In the genomic region with DNA sequence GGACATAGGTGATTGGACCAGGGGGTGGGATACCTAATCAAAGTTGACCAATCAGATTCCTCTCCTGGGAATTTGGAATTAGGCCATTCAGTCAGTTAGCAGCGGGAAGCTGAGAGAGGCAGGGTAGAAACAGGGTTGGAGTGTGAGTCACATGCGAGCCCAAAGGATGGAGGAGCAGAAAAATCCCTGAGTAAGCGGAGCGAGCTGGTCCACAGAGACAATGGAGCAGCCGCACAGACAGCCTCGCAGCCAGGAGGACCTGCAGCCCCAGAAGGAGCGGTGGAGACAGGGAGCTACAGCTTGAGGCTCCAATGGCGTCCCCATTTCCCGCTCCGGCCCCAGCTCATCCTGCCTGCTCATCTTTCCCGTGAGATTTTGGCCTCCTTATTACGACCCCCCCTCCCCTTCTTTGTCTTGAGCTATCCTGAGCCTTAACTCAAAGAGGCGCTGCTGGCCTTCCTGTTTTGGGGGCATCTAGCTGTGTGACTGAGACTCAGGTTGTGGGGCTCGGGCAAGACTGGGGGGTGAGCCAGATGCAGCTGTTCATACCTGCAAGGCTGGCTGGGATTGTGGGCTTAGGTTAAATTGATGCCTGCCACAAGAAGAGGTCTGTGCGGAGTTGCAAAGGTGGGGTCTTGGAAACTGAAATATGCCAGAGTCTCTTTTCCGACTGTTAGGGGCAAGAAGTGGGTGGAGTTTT, we compare ENCODE assay signal across 8 mouse cellular contexts. TPM values are rescaled to one million over a fixed set of nuclear protein-coding genes. Genes with fewer than 3 reads are reported as not detected.
DNase-seq lines count a peak whose midpoint lies in the region; ATAC-seq and TF ChIP-seq lines count a peak whose summit lies in the region.

No protein-coding gene starts in this region.

- no peak overlapping the region for H3K4me3 ChIP-seq in kidney, embryonic 16.5 days (ENCODE audit: low read length)
- H3K4me3 ChIP-seq in kidney, embryonic 14.5 days (ENCODE audit: low read length): no peak overlapping the region
- no peak overlapping the region for H3K4me3 ChIP-seq in embryonic facial prominence, embryonic 13.5 days

- TF ChIP-seq CTCF in brain, embryonic 14.5 days (IDR thresholded peaks at IDR 0.05; ENCODE audit: borderline replicate concordance, extremely low read depth, insufficient read depth, insufficient read length): no peak

- H3K27me3 ChIP-seq in kidney, embryonic 16.5 days (ENCODE audit: insufficient read depth, low read length): no peaks in the 10 kb centered on the region
- H3K27me3 ChIP-seq in kidney, embryonic 14.5 days (ENCODE audit: control insufficient read depth, insufficient read depth, low read length): no peaks in the 10 kb centered on the region; the same call in 1 of the 2 replicates
- no peaks in the 10 kb centered on the region for H3K27me3 ChIP-seq in embryonic facial prominence, embryonic 13.5 days

- ATAC-seq in kidney, embryonic 16.5 days (ENCODE audit: low FRiP score, low TSS enrichment): no peak
- ATAC-seq in kidney, embryonic 14.5 days (ENCODE audit: low FRiP score, low TSS enrichment): no peak
- no peak for ATAC-seq in embryonic facial prominence, embryonic 13.5 days (ENCODE audit: insufficient number of reproducible peaks, insufficient read depth, low FRiP score, low TSS enrichment, low read depth)

- H3K9ac ChIP-seq in kidney, embryonic 16.5 days (replicated peaks; ENCODE audit: low read length): peak overlapping the region; percentile 29; the same call in 1 of the 2 replicates
- no peak overlapping the region for H3K9ac ChIP-seq in kidney, embryonic 14.5 days (ENCODE audit: low read depth, low read length)
- peak overlapping the region; percentile 44; the same call in 1 of the 2 replicates for H3K9ac ChIP-seq in embryonic facial prominence, embryonic 13.5 days

- 12% methylated on average over 16 of the region's 16 CpGs for WGBS in kidney, embryonic 16.5 days
- 8% methylated on average over 15 of the region's 16 CpGs for WGBS in kidney, embryonic 14.5 days
- WGBS in embryonic facial prominence, embryonic 13.5 days: 14% methylated on average over 16 of the region's 16 CpGs

- DNase-seq in brain, embryonic 14.5 days (ENCODE audit: low read depth): peak; percentile 70
- DNase-seq in left cerebral cortex, adult 18-20 months (ENCODE audit: low spot score in 2 of 2): peak; percentile 56 to 61
- peak; percentile 36 for DNase-seq in retina, embryonic 14.5 days (ENCODE audit: low spot score)
- DNase-seq in ovary, postnatal 36 days (ENCODE audit: low spot score): no peak
- DNase-seq in adrenal gland, postnatal 10 days: no peak

- H3K9me3 ChIP-seq in kidney, embryonic 16.5 days (ENCODE audit: low read length): no peaks in the 10 kb centered on the region
- H3K9me3 ChIP-seq in kidney, embryonic 14.5 days (ENCODE audit: control insufficient read depth, low read length): no peaks in the 10 kb centered on the region
- H3K9me3 ChIP-seq in embryonic facial prominence, embryonic 13.5 days: no peaks in the 10 kb centered on the region

- H3K4me1 ChIP-seq in kidney, embryonic 16.5 days (ENCODE audit: insufficient read depth, low read length): peaks cover 6% of the 10 kb centered on the region
- no peaks in the 10 kb centered on the region; the same call in 1 of the 2 replicates for H3K4me1 ChIP-seq in kidney, embryonic 14.5 days (ENCODE audit: control insufficient read depth, insufficient read depth, low read length)
- peaks cover 11% of the 10 kb centered on the region for H3K4me1 ChIP-seq in embryonic facial prominence, embryonic 13.5 days

- H3K36me3 ChIP-seq in kidney, embryonic 16.5 days (ENCODE audit: insufficient read depth, low read length): peaks cover 3% of the 10 kb centered on the region; the same call in 1 of the 2 replicates
- H3K36me3 ChIP-seq in kidney, embryonic 14.5 days (ENCODE audit: control insufficient read depth, insufficient read depth, low read length): no peaks in the 10 kb centered on the region
- 0 out of 2 replicates have a peak, but pooled peaks cover 11% of the 10 kb centered on the region for H3K36me3 ChIP-seq in embryonic facial prominence, embryonic 13.5 days

- peak overlapping the region; percentile 45 for H3K27ac ChIP-seq in kidney, embryonic 16.5 days (ENCODE audit: low read length)
- H3K27ac ChIP-seq in kidney, embryonic 14.5 days (ENCODE audit: low read depth, low read length): no peak overlapping the region
- no peak overlapping the region for H3K27ac ChIP-seq in embryonic facial prominence, embryonic 13.5 days

- peak overlapping the region; percentile 17 for H3K4me2 ChIP-seq in kidney, embryonic 16.5 days (replicated peaks; ENCODE audit: low read depth, low read length)
- H3K4me2 ChIP-seq in kidney, embryonic 14.5 days (replicated peaks; ENCODE audit: low read depth, low read length): no peak overlapping the region
- H3K4me2 ChIP-seq in embryonic facial prominence, embryonic 13.5 days: peak overlapping the region; percentile 43

- TF ChIP-seq POLR2A in brain, embryonic 14.5 days (IDR thresholded peaks at IDR 0.05; ENCODE audit: borderline replicate concordance, extremely low read depth, insufficient read depth, insufficient read length, poor library complexity, severe bottlenecking): no peak

RNA-seq across cellular contexts. Expression of gene Arrb1, which starts 44.4 kb away (rescaled TPM):
- polyA plus RNA-seq in kidney, embryonic 16.5 days (2015; fragmentation: Nextera tagmentation; extraction: Ambion mirVana): 11.2 and 11.4 TPM in 2 replicates
- polyA plus RNA-seq in kidney, embryonic 14.5 days (2014; fragmentation: Nextera tagmentation; extraction: Ambion mirVana): 3.5 and 3.6 TPM in 2 replicates
- 45.5 and 63.2 TPM in 2 replicates for polyA plus RNA-seq in brain, embryonic 14.5 days (2012; rRNA removed)
- polyA plus RNA-seq in embryonic facial prominence, embryonic 13.5 days (2015; fragmentation: Nextera tagmentation; extraction: Ambion mirVana): 6.3 and 9.7 TPM in 2 replicates
- total RNA-seq in left cerebral cortex, adult 18-20 months (2021): 100 to 1,000 TPM; 177 to 179 TPM
- total RNA-seq in adrenal gland, postnatal 10 days (2021): 10 to 100 TPM; 46.2 to 56.8 TPM

RNA-seq across cellular contexts. Expression of gene Tpbgl, which starts 47.3 kb away (rescaled TPM):
- polyA plus RNA-seq in kidney, embryonic 16.5 days (2015; fragmentation: Nextera tagmentation; extraction: Ambion mirVana): 0.67 and 0.72 TPM in 2 replicates
- polyA plus RNA-seq in kidney, embryonic 14.5 days (2014; fragmentation: Nextera tagmentation; extraction: Ambion mirVana): 0.50 and 0.83 TPM in 2 replicates
- polyA plus RNA-seq in brain, embryonic 14.5 days (2012; rRNA removed): 0.83 and 1.7 TPM in 2 replicates
- polyA plus RNA-seq in embryonic facial prominence, embryonic 13.5 days (2015; fragmentation: Nextera tagmentation; extraction: Ambion mirVana): 0.22 and 0.51 TPM in 2 replicates
- 1 to 10 TPM; 3.8 to 4.8 TPM for total RNA-seq in left cerebral cortex, adult 18-20 months (2021)
- 10 to 100 TPM; 13.9 to 14.6 TPM for total RNA-seq in adrenal gland, postnatal 10 days (2021)

Comparison
In these comparisons a context has a peak if more than half of its experiments do, and no peak if none do; other contexts are left out.
1. DNase-seq: peak in brain, embryonic 14.5 days (single experiment), left cerebral cortex, adult 18-20 months (2 of 2) and retina, embryonic 14.5 days (single experiment); none in ovary, postnatal 36 days (single experiment) and adrenal gland, postnatal 10 days (single experiment).